Mouse (Mus musculus): ENCODE measurements at regions not wholly inside any gene's neighbourhood (a gene's known extent, or its start where the extent isn't known, plus 50 kb on each side); places are given as distances from the start of the nearest gene placed in this dataset.

DNA sequence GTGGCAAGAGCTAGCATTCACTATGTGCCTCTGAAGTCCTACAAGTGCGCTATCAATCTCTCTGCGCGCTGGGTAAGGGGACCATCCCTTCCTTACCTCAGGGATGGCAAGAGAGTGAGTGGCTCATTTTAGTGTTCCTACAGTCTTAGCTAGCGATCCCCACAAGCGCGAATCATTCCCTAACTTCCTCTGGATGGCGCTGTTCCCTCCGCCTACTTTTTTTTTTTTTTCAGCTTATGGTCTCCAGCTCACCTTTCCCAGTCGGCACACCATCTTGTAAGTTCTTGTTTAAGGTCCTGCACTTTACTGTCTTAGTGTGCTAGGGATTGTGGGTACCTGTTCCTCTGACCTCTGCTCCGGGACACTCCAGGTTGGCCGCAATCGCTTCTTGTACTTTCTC, 215.7 kb upstream of the Hes1 start:
- DNase-seq (ENCODE audit: low read depth, low spot score): no peak
- WGBS: 95% methylated on average over 12 of the region's 12 CpGs

DNA sequence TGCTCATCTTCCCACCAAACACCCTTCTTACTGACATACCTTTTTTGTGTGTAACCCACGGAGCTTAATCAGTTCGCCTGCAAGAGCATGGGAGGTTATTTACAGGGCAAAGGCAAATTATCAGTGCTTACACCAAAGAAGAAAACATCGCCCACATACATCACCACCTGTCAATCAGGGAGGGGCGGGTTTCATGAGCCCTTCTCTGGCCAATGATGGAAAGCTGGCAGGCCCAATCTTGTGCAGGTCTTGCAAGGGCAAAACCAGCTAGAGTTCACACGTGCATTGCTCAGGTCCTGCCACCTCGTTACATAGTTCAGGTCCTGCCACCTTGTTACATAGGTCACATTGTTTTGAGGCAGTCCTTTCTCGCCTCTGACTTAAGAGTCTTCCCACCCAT, 214.7 kb upstream of the Hes1 start:
- WGBS: 84% methylated on average over 7 of the region's 7 CpGs

DNA sequence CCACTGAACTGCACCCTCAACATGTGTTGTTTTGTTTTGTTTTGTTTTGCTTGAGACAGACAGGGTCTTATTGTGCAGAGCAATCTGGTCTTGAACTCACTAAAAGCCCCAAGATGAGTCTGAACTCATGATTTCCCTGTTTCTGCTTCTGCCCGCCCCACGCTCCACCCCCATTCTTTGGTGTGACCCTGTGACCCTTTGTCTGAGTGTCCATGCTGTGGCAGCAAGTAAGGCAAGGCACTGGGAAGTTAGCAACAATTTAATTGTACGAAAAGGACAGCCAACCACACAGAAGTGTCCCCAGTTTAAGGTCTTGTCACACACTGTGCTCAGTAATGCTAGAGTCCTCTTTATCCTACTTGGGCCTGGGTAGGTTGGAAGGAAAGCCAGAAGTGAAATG, 213.6 kb upstream of the Hes1 start:
- WGBS: 91% methylated on average over 3 of the region's 3 CpGs
- no peak for DNase-seq (ENCODE audit: low read depth, low spot score)

More for the DNA sequence above, 214.7 kb upstream of the Hes1 start:
- no peak for DNase-seq (ENCODE audit: low read depth, low spot score)

- no peak for DNase-seq (ENCODE audit: low read depth, low spot score)
- 72% methylated on average over 9 of the region's 9 CpGs for WGBS
Observed at GRCm38 (mm10) chr16:29851827-29852226, 212.4 kb upstream of the Hes1 start.

- no peak for DNase-seq (ENCODE audit: low read depth, low spot score)
- WGBS: 93% methylated on average over 9 of the region's 9 CpGs
Observed at GRCm38 (mm10) chr16:29854805-29855565, 209.2 kb upstream of the Hes1 start.

DNA sequence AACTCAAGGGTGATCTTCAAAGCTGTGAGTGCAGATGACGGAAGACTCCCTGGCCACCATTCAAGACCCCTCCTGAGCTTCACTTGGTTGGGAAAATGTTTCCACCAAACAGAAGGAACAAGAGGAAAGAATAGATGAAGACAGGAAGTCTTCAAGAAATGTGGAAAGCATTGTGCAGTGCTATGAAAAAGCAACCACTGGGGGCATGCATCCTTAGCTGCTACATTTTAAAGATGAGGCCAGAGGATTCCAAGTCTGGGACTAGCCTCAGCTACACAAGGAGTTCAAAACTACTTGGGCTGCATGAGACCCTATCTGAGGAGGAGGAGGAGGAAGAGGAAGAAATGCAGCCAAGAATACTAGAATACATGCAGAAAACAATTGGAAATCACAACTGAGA, 207.6 kb upstream of the Hes1 start:
- 96% methylated on average over 1 of the region's 1 CpGs for WGBS
- DNase-seq (ENCODE audit: low read depth, low spot score): no peak

DNA sequence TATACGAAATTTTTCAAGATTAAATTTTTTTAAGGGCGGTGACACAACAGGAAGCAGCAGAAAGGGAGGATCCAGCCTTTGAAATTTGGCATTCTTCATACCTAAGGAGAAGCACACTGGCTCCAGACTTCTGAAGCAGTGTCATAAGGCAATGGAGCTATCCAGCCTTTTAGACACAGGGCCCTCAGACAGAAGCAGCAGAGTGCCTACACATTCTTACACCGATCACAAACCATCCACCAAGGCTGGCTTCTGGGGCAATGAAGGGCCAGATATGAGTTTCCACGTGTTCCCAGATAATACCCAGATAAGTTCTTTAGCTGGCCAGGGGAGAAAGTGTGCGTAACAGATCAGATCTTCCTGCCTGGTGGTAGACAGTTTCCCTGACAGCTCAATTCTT, 205.5 kb upstream of the Hes1 start:
- WGBS: 85% methylated on average over 5 of the region's 5 CpGs
- no peak for DNase-seq (ENCODE audit: low read depth, low spot score)

DNA sequence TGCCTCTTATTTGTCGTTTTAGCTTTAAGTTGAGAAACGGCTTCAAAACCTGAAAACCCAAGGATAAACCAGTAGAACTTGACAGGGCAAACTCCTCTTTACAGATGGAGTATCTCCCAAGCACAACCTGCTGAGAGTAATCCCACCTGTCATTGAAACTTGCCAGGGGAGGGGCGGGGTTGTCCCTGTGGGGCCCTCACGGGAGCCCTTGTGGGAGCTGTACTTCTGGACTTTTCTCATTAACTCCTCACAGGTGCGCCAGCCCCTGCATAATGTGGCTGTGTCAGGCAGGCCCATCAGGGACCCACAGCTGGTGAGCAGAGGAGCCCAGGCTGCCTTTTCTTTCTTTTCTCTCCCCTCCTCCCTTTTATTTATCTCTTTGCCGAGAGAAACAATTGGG, 203.9 kb upstream of the Hes1 start:
- DNase-seq (ENCODE audit: low read depth, low spot score): no peak
- WGBS: 48% methylated on average over 6 of the region's 6 CpGs

- 26% methylated on average over 4 of the region's 4 CpGs for WGBS
- no peak for DNase-seq (ENCODE audit: low read depth, low spot score)
Observed at GRCm38 (mm10) chr16:29861056-29861455, 203.1 kb upstream of the Hes1 start.

DNA sequence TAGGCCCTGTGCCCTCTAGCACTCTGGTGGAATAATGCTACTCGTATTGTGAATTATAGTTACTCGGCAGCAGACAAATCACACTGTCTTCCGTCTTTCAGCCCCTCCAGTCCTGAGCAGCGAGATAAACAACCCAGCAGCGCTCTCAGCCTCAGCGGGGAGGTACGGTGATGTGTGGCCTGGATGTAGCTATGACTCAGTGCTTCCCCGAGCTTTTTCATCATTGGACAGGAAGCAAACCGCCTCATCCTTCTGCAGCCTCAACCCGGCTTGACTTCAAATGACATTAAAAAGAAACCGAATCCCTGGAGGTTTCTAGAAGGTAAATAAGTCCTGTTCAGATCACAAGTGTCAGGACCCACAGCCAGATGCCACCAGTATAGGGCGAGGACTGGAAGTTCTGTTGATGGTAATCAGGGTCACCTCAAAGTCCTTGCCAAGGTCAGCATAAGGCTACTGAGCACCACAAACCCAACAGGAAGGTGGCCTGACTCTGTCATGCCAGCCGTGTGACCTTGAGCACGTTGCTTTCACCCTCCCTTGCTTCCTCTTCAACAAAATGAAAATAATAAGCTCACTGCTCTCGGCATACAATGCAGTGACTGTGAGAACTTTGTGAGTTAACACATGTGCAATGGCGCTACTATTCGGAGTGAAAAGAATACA, 199.0 kb upstream of the Hes1 start:
- DNase-seq (ENCODE audit: low read depth, low spot score): no peak
- WGBS: 68% methylated on average over 17 of the region's 17 CpGs

GRCm38 (mm10) chr16:29871395-29871794, 192.8 kb upstream of the Hes1 start:
- no peak for DNase-seq (ENCODE audit: low read depth, low spot score)
- WGBS: 81% methylated on average over 5 of the region's 5 CpGs

DNA sequence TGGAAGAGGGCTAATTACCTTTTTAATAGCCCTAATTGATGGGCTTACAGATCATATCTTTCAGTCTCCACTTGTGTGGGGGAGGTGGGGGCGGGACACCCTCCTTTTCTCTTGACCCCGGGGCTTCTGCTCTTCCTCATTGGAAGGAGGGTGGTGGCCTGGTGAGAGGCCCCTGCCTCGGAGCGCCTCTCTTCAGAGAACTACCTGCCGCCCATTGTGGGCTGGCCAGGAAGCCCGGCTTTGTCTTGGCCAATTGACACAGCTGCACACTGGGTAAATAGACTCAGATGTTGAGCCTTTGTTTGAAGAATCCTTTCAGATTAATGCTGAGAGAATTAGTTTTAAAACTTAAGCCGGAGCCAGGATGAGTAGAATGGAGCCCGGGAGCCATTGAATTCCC, 188.0 kb upstream of the Hes1 start:
- DNase-seq (ENCODE audit: low read depth, low spot score): no peak
- WGBS: 28% methylated on average over 8 of the region's 8 CpGs

DNA sequence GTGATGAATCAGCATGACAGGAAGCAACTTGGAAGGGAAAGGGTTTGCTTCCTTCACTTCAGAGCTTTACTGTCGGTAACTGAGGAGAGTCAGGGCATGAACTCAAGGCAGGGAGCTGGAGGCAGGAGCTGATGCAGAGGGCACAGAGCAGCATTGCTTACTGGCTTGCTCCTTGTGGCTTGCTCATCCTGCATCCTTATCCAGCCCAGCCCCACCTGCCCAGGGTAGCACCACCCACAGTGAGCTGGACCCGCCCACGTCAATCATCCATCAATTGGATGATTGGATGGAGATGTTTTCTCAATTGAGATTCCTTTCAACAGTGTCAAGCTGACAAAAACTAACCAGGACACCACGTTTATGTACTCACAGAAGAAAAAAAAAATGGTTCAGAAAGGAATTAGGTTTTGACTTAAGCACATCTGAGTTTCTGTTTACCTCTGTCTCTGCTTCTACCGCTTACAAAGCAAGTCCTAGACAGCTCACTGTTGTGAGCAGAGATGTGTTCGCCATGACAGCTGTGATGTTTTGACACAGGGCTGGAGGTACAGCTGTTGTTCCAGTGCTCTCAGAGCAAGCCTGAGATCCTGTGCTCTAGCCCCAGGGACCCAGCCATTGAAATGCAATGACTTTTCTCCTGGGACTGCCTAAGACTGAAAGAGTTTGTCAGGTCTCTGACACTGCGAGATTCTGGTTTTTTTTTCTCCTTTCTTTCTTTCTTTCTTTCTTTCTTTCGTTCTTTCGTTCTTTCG, 186.6 kb upstream of the Hes1 start:
- 67% methylated on average over 10 of the region's 10 CpGs for WGBS

DNA sequence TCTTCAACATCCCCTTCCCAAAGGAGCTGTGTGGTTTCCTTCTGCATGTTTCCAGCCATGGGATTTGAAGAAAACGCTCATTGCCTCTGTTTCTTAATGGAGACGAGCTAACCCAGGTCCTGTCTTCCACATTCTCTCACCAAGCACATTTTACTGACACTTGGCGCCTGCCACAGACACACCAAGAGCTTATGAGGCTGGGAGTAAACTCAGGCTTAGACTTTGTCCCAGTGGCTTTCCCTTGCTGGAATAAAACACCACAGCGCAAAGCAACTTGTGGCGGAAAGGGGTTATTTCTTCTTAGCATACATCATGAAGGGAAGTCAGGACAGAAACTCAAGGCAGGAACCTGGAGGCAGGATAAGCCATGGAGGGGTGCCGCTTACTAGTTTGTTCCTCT, 184.5 kb upstream of the Hes1 start:
- 26% methylated on average over 6 of the region's 6 CpGs for WGBS
- peak; percentile 51 for DNase-seq (ENCODE audit: low read depth, low spot score)

More for the DNA sequence above, 186.6 kb upstream of the Hes1 start:
- DNase-seq (ENCODE audit: low read depth, low spot score): no peak

DNA sequence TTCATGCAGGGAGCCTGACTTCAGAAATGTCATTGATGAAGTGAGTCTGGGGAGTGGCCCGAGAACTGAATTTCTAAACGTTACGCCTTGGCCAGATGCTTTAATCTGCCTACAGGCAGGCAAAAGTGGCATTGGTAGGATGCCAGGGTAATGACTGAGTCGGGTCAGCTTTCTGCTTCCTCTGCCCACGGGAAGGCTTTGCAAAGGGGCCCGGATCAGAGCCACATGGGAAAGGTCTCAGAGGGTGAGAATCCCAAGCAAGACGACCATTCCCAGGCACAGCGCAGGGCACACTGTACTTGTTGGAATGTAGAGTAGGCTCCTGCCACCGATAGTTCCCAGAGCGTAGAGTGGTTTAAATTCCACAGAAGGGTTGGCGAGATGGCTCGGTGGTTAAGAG, 182.7 kb upstream of the Hes1 start:
- no peak for DNase-seq (ENCODE audit: low read depth, low spot score)
- 52% methylated on average over 12 of the region's 12 CpGs for WGBS

GRCm38 (mm10) chr16:29882226-29882972, 181.8 kb upstream of the Hes1 start:
- 27% methylated on average over 10 of the region's 10 CpGs for WGBS
- no peak for DNase-seq (ENCODE audit: low read depth, low spot score)

DNA sequence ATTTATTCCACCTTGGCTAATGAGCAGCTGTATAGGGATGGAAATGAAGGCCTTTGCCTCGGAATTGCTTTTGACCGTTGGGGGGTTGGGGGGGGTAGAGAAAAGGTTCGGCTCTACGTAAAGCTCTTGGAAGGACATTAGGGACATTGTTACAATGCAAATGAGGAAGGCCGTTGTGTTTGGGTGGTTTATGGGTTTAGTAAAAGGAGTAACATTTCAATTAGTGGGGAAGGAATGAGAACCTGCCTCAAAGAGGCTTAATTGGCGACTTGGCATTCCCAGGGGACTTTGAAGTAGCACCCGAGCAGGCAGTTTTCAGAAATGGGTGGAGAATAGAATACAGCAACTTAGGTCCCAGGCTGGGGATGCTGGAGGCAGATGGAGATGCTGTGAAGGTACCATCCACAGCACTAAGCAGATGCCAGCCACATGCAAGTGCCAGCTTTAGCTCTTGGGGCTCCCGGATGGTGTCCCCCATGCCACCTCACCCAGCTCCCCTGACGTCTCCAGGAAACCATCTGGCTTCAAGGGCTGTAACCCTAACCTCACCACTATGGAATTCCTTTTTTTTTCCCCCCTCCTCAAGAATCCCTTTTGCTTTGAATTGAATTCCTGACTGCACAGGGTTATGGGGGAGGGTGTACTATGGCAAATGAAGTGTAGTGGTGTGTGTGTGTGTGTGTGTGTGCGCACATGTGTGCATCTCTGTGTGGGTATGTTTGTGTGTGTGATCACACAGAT, 180.8 kb upstream of the Hes1 start:
- WGBS: 74% methylated on average over 10 of the region's 10 CpGs
- no peak for DNase-seq (ENCODE audit: low read depth, low spot score)

DNA sequence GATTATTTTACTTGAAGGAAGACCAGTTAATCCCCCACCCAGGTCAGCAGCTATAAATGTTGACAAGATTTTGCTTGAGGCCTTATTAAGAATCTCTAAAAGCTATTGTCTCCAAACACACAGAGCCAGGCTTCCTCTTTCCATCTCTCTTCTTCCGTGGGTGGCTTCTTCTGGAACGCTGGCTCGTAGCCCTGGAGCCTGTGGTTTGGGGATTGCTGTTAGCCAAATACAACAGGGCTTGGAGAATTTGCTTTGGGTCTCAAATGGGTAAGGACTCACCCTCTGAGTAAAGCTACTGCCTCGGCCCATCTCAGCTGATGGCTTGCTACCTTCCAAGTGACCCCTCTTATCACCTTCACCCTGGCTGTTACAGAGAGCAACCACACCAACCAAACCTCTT, 179.3 kb upstream of the Hes1 start:
- no peak for DNase-seq (ENCODE audit: low read depth, low spot score)
- 65% methylated on average over 4 of the region's 4 CpGs for WGBS

DNA sequence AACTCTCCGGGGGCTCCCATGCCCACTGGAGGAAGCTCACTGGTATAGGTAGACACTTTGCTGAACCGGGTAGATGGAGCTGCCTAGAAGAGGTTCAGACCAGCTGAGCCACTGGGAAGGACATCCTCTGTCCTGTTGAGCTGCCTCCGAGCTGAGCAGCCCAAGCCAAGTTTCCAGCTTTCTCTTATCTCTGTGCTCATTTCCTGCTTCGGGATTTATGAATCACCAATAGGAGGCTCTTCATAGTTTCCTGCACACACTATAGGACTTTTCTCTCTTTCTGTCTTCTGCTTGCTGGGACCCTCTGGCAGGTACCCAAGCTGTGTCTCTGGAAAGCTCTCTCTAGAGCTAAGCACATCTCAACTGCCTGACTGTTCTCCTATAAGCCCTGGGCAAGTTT, 177.4 kb upstream of the Hes1 start:
- DNase-seq (ENCODE audit: low read depth, low spot score): no peak
- WGBS: 44% methylated on average over 4 of the region's 4 CpGs
